Mouse (Mus musculus): ENCODE measurements around the gene Rab5c. TPM values are rescaled to one million over a fixed set of nuclear protein-coding genes. Genes with fewer than 3 reads are reported as not detected.

Rab5c gene
- 163 to 176 TPM (median 171 TPM) in 3 replicates for total RNA-seq (2017)

GRCm38 (mm10) chr11:100738066-100738604 lies at the start of gene Rab5c:
Gene Rab5c, minus strand, starts transcription at chr11:100738215.
- peak; percentile 97 for ATAC-seq (replicated peaks; ENCODE audit: insufficient number of reproducible peaks, low FRiP score, low TSS enrichment, poor library complexity, severe bottlenecking)

GRCm38 (mm10) chr11:100785774-100786173 lies 47.8 kb upstream of the Rab5c start:
- ATAC-seq (replicated peaks; ENCODE audit: insufficient number of reproducible peaks, low FRiP score, low TSS enrichment, poor library complexity, severe bottlenecking): no peak

- no peak for ATAC-seq (replicated peaks; ENCODE audit: insufficient number of reproducible peaks, low FRiP score, low TSS enrichment, poor library complexity, severe bottlenecking)
Measured at GRCm38 (mm10) chr11:100784286-100784685, 46.3 kb upstream of the Rab5c start.

GRCm38 (mm10) chr11:100782568-100782967 lies 44.6 kb upstream of the Rab5c start:
- ATAC-seq (replicated peaks; ENCODE audit: insufficient number of reproducible peaks, low FRiP score, low TSS enrichment, poor library complexity, severe bottlenecking): no peak

- no peak for ATAC-seq (replicated peaks; ENCODE audit: insufficient number of reproducible peaks, low FRiP score, low TSS enrichment, poor library complexity, severe bottlenecking)
Measured at GRCm38 (mm10) chr11:100781763-100782475, 43.9 kb upstream of the Rab5c start.

GRCm38 (mm10) chr11:100780247-100780646 lies 42.2 kb upstream of the Rab5c start:
- no peak for ATAC-seq (replicated peaks; ENCODE audit: insufficient number of reproducible peaks, low FRiP score, low TSS enrichment, poor library complexity, severe bottlenecking)

GRCm38 (mm10) chr11:100778069-100778468 lies 40.1 kb upstream of the Rab5c start:
- ATAC-seq (replicated peaks; ENCODE audit: insufficient number of reproducible peaks, low FRiP score, low TSS enrichment, poor library complexity, severe bottlenecking): no peak

GRCm38 (mm10) chr11:100775921-100776320 lies 37.9 kb upstream of the Rab5c start:
- 0 out of 2 replicates have a peak, but pooled peaks have one; percentile 32 for ATAC-seq (replicated peaks; ENCODE audit: insufficient number of reproducible peaks, low FRiP score, low TSS enrichment, poor library complexity, severe bottlenecking)

GRCm38 (mm10) chr11:100774261-100774660 lies 36.2 kb upstream of the Rab5c start:
- no peak for ATAC-seq (replicated peaks; ENCODE audit: insufficient number of reproducible peaks, low FRiP score, low TSS enrichment, poor library complexity, severe bottlenecking)

- peak; percentile 81 for ATAC-seq (replicated peaks; ENCODE audit: insufficient number of reproducible peaks, low FRiP score, low TSS enrichment, poor library complexity, severe bottlenecking)
Measured at GRCm38 (mm10) chr11:100770646-100771408, 32.8 kb upstream of the Rab5c start, which contains the start of gene Ghdc. Gene Ghdc, minus strand, starts transcription at chr11:100770957.

GRCm38 (mm10) chr11:100769980-100770379 lies 32.0 kb upstream of the Rab5c start:
- ATAC-seq (replicated peaks; ENCODE audit: insufficient number of reproducible peaks, low FRiP score, low TSS enrichment, poor library complexity, severe bottlenecking): no peak

- no peak for ATAC-seq (replicated peaks; ENCODE audit: insufficient number of reproducible peaks, low FRiP score, low TSS enrichment, poor library complexity, severe bottlenecking)
Measured at GRCm38 (mm10) chr11:100767871-100768270, 29.9 kb upstream of the Rab5c start.

- ATAC-seq (replicated peaks; ENCODE audit: insufficient number of reproducible peaks, low FRiP score, low TSS enrichment, poor library complexity, severe bottlenecking): no peak
Measured at GRCm38 (mm10) chr11:100766726-100767125, 28.7 kb upstream of the Rab5c start.

- ATAC-seq (replicated peaks; ENCODE audit: insufficient number of reproducible peaks, low FRiP score, low TSS enrichment, poor library complexity, severe bottlenecking): no peak
Measured at GRCm38 (mm10) chr11:100762831-100763230, 24.8 kb upstream of the Rab5c start, which contains the start of gene Hcrt. Gene Hcrt, minus strand, starts transcription at chr11:100762931.

- ATAC-seq (replicated peaks; ENCODE audit: insufficient number of reproducible peaks, low FRiP score, low TSS enrichment, poor library complexity, severe bottlenecking): peak; percentile 66
Measured at GRCm38 (mm10) chr11:100761547-100762045, 23.6 kb upstream of the Rab5c start.

GRCm38 (mm10) chr11:100759611-100760233 lies 21.7 kb upstream of the Rab5c start, which contains the start of gene Kcnh4:
Gene Kcnh4, minus strand, starts transcription at chr11:100759942.
- peak; percentile 70 for ATAC-seq (replicated peaks; ENCODE audit: insufficient number of reproducible peaks, low FRiP score, low TSS enrichment, poor library complexity, severe bottlenecking)

GRCm38 (mm10) chr11:100758707-100759610 lies 20.9 kb upstream of the Rab5c start:
- no peak for ATAC-seq (replicated peaks; ENCODE audit: insufficient number of reproducible peaks, low FRiP score, low TSS enrichment, poor library complexity, severe bottlenecking)

- ATAC-seq (replicated peaks; ENCODE audit: insufficient number of reproducible peaks, low FRiP score, low TSS enrichment, poor library complexity, severe bottlenecking): no peak
Measured at GRCm38 (mm10) chr11:100757566-100757965, 19.6 kb upstream of the Rab5c start.

All from monocyte, adult 5-6 weeks (primary cell).